Mouse (Mus musculus) T-helper 1 cell (primary cell): ENCODE measurements around the gene Rims3.

Experiments
- in situ Hi-C: fragments of 300-600 bp; cut with MboI, MseI; formaldehyde crosslinking; loops from one replicate; pipeline ENCODE4 v1.15.1; 2025; ENCODE audit warnings: high pct_unique_total_duplicates

The Rims3 gene

GRCm38 (mm10) chr4:120849451-120849850 lies 5.2 kb upstream of the Rims3 start:
- in situ Hi-C loops: loop anchor here (5.0 kb wide), 1 partner anchor 33 kb away; no protein-coding TSS in a partner anchor

DNA sequence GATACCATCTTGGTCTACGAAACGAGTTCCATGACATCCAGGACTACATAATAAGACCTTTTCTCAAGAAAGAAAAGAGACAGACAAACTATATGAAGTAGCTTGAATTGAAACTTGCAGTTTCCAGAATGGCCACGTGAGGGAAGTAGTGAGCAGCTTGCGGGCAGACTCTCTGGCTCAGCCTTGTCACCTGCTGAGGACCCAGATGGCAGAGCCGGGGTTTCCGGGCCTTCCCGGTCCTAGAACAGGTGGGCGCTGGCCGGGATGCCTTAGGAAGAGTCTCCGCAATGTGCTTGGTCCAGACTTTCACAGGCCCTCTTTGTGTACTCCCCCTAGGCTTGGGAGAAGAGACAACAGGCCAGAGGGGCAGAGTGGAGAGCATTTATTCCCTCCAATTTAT lies 3.7 kb upstream of the Rims3 start:
- in situ Hi-C loops: no loop called here

GRCm38 (mm10) chr4:120855360-120856060 lies 894 bp downstream of the Rims3 start:
- in situ Hi-C loops: no loop called here

- in situ Hi-C loops: no loop called here
Observed at GRCm38 (mm10) chr4:120856376-120856775, 1.8 kb downstream of the Rims3 start.

DNA sequence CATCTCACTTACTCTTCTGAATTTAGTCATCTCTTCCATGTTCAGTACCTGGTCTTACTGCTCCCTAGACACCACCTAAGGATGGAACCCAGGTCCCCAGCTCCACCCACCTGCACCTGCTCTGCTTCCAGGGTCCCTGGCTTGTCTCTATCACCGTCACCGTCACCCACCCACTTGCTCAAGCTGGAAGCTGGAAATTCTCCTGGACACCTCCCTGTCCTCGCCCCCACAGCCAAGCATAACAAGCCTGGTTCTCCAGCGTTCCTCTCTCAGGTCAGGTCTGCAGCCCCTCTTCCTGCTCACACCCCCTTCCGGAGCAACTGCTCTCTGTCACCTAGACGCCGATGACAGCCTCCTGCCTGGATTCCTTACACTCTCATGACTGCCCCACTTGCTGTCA lies 5.2 kb downstream of the Rims3 start:
- in situ Hi-C loops: no loop called here

DNA sequence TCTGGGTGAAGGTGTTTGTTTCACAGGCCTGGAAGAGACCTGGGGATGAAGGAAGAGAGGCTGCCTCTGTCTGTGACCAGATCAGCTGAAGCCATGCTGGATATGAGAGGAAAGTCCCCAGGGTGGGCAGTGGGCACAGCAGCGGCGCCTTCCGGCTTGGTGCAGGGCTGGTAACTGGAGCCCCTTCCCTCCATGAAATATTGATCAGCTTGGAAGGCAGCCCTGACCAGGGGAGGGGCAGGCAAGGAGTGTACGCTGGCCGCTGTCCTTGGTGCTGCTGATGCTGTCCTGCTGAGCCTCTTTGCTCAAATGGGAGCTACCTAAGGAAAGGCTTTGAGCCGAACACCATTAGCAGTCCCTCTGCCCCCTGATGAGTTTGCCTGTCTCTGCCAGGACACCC lies 11.6 kb downstream of the Rims3 start:
- in situ Hi-C loops: no loop called here

DNA sequence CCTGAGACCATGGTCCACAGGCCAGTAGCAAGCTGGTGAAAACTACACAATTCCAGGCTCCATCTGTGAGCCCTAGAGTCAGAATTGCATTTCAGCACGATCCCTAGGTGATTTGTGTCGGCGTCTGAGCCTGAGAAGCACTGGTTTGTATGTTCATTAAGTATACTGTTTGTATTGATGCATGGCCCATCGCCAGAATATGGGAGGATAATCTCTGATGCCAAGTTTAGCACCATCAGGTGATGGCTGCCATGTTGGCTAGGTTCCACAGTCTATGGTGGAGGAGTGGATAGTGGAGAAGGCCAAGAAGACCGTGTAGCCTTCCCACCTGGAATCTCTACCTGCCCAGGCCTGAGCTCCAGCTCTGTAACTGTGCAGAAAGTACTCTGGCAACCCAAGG lies 13.6 kb downstream of the Rims3 start:
- in situ Hi-C loops: no loop called here

GRCm38 (mm10) chr4:120868988-120869387 lies 14.4 kb downstream of the Rims3 start:
- in situ Hi-C loops: no loop called here

DNA sequence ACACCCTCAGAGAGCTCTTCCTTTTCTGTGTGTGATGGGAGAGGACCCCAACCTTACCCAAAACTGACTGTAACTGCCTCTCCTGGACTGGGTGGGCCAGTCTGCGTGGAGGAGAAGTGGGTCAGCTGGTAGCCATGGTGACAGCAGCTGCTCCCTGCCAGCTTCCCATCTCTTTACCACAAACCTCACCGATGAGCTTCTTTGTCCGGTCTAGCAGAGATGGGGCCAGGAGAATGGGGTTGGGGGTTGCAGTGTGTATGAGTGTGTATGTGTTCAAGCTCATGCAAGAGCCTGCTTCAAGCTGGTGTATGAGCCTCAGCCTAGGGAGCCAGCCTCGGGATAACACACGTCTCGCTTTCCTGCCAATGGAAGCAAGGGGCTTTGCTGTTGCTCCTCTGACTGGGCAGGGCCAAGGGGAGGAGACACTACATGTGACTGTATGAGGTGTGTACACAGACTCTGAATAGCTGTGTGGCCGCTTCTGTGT lies 15.7 kb downstream of the Rims3 start:
- in situ Hi-C loops: no loop called here

DNA sequence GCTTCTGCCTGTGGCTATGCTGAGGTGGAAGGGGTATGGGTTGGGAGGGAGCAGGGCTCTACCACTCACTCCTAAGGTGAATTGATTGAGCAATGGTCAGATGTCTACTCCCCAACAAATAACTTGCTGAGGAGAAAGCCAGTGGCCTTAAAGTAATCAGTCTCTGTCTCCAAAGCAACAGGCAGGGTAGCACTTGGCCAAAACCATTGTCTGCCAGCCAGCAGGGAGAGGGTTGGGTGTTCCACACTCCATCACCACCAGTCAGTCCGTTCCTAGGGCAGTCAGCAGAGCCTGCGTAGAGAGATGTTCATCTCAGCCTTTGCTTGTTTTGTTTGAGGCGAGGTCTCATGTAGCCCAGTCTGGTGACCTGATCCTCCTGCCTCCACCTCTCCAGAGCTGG lies 21.3 kb downstream of the Rims3 start:
- in situ Hi-C loops: no loop called here

- in situ Hi-C loops: no loop called here
Observed at GRCm38 (mm10) chr4:120878728-120879127, 24.1 kb downstream of the Rims3 start.

GRCm38 (mm10) chr4:120879386-120879785 lies 24.8 kb downstream of the Rims3 start:
- in situ Hi-C loops: no loop called here

DNA sequence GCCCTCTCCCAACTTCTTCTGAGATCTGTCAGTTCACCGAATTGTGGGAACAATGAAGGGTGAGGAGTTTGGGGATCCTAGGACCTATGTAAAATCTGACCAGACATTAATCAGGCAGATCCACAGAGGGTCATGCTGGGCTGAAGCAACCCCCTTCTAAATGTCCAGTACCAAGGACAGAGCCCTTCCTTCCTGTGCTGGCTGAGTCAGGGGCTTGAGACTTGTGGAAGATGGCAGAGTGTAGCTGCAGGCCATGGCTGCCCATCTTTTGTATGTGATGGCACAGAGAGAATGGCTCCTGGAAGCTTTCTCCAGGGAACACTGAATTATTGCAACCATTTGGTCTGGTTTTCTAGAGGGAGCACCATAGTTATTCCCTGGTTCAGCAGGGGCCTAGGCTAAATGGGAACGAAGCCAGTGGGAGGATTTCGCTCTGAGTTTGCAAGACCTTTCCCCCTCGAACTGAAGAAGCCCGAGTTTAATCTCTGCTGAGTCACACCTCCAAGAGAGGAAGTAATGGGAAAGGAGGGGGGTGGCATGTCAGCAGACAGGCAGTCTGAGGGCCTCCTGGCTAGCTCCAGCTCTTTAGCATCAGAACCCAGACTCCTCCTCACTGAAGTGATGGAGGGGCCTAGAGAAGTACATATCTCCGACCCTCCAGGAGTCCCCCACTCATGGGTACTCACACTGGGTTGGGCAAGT lies 26.3 kb downstream of the Rims3 start:
- in situ Hi-C loops: loop anchor here (5.0 kb wide), 1 partner anchor 34 kb away; no protein-coding TSS in a partner anchor

- in situ Hi-C loops: loop anchor here (5.0 kb wide), 1 partner anchor 35 kb away; no protein-coding TSS in a partner anchor
Observed at GRCm38 (mm10) chr4:120882002-120882625, 27.5 kb downstream of the Rims3 start.

DNA sequence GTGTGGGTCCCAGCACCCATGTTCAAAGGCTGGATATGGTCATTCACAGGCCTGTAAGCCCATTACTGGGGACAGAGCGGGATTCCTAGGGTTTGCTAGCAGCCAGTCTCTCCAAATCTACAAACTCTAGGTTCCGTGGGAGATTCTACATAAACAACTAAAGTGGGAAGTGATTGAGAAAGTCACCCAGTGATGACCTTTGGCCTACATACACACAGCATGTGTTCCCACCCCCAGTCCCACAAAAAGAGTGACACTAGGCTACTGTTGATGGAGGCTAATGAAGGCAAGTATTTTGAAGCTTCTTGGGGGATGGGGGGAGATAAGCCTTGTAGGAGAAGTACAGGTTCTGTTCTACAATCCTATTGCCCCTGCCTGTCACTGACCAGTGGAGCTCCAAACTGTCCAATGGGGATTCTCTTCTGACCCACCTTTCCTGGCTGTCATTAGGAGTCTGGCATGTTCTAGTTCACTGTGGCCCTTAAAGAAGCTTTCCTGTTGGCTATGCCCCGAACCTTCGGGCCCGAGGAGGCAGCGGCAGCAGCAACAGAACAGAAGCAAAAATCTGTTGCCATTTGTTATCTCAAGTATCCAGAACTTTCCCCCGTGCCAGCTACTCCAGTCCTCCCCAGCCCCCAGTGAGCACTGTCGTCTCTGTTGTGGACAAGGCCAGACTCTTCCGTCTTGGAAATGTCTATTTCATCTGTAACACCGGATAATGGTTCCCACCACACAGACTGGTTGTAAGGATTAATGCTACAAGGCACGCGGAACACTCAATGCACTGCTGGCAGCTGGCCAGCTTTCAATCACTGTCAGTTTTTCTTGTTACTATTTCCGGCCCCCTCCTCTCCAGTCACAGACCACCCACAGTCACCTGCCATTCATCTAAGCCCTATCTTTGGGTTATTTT lies 30.8 kb downstream of the Rims3 start:
- in situ Hi-C loops: no loop called here

- in situ Hi-C loops: no loop called here
Observed at GRCm38 (mm10) chr4:120886131-120886530, 31.5 kb downstream of the Rims3 start.

DNA sequence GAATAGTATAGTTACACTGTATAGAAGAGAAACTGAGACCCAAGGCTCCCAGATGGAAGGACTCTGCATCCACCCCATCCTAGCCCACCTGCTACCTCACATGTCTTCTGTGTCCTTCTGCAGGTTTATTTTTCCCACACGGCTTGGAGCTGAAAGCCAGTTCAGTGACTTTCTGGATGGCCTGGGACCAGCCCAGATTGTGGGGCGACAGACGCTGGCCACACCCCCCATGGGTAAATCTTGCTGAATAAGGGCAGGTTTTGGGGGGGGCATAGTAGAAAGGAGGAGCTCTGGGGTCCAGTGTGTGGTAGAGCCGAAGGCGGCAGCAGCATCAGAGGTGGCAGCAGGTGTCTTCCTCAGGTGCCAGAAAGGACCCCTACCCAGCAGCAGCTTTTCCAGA lies 32.2 kb downstream of the Rims3 start:
- in situ Hi-C loops: no loop called here

- in situ Hi-C loops: no loop called here
Observed at GRCm38 (mm10) chr4:120887381-120888112, 32.9 kb downstream of the Rims3 start.

DNA sequence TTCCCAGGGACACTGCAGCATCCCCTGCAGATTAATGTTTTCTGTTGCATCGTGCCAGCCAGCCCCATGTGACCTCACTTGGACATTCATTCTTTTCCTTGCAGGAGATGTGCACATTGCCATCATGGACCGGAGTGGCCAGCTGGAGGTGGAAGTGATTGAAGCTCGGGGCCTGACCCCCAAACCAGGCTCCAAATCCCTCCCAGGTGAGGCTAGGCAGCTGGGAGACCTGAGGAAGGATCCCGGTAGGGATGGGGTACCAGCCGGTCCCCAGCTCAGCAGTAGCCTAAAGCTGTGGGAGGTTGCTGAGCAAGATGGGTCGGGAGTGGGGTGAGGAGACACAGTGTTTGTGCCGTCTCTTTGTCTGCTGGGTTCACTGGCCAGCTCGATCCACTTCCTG lies 34.3 kb downstream of the Rims3 start:
- in situ Hi-C loops: no loop called here

DNA sequence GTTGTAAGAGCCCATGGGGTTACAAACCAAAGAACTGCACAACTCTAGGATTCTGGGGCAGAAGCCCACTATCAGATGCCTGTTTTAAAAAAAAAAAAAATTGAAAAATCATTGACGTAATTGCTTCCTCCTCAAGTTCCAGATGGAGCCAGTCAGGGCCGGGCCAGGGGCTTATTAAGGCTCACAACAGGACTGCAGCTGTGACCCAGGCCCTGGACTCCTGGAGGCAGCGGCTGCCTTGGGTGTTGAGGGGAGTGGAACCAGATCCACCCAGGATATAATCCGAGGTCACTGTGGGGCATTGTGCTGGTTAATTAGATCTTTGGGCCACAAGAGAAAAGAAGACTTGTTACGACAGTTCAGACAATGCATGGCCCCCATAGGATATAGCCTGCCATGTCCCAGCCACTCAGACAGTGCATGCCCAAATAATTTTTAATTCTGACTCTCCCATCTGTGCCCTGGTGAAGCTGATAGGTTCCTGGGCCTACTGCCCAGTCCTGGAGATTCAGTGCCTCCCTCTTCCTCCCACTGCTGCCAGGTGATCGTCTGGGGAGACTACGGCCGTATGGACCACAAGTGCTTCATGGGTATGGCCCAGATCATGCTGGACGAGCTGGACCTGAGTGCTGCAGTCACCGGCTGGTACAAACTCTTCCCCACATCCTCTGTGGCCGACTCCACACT lies 36.3 kb downstream of the Rims3 start:
- in situ Hi-C loops: no loop called here
